Mouse (Mus musculus) heart, adult 2 months (tissue): ENCODE data around the gene Acot6. TPM values are rescaled to one million over a fixed set of nuclear protein-coding genes. Genes with fewer than 3 reads are reported as not detected.
"Not testable (repeated sequence)": the region's sequence is repeated elsewhere in the genome, so short reads cannot be mapped to it uniquely, and the experiment has no call there.

ENCODE experiments used
- DNase-seq, 2 experiments: peaks; one replicate each; pipeline ENCODE4 v3.0.0; 2021
- H3K27ac ChIP-seq: fragments of 200-600 bp; 2 replicates; pipeline ENCODE4 v1.8.1; 2022
- H3K27me3 ChIP-seq: fragments of 200-500 bp; 2 replicates; pipeline ENCODE4 v1.6.1; 2012; ENCODE audit warnings: mild to moderate bottlenecking, low read length, inconsistent platforms, mixed read lengths; ENCODE audit not compliant: control insufficient read depth, insufficient read depth
- H3K36me3 ChIP-seq: fragments of 200-500 bp; 2 replicates; pipeline ENCODE4 v1.6.1; 2012; ENCODE audit warnings: low read length, inconsistent platforms; ENCODE audit not compliant: control insufficient read depth, insufficient read depth
- H3K4me1 ChIP-seq: fragments of 200-500 bp; 2 replicates; pipeline ENCODE4 v1.6.1; 2011; ENCODE audit warnings: low read length; ENCODE audit not compliant: control insufficient read depth, insufficient read depth
- H3K4me3 ChIP-seq: fragments of 200-600 bp; 2 replicates; pipeline ENCODE4 v1.8.1; 2022
- H3K79me2 ChIP-seq: fragments of 200-500 bp; replicated peaks from 2 replicates; pipeline ENCODE4 v1.6.1; 2012; ENCODE audit warnings: mild to moderate bottlenecking, inconsistent platforms, low read length, moderate library complexity, mixed read lengths; ENCODE audit not compliant: control insufficient read depth, insufficient read depth
- H3K9ac ChIP-seq: fragments of 200-500 bp; 2 replicates; pipeline ENCODE4 v1.6.1; 2012; ENCODE audit warnings: low read depth, mild to moderate bottlenecking, control low read depth, inconsistent platforms, low read length, mixed read lengths
- CTCF ChIP-seq: fragments of 200-600 bp; IDR thresholded peaks from 2 replicates; pipeline ENCODE4 v1.8.1; 2022; ENCODE audit warnings: antibody characterized with exemption, mild to moderate bottlenecking, moderate library complexity
- EP300 ChIP-seq: fragments of 200-500 bp; IDR thresholded peaks from 2 replicates; pipeline ENCODE4 v1.6.1; 2011; ENCODE audit warnings: low read depth, low read length, control low read depth; ENCODE audit not compliant: insufficient read depth
- POLR2A ChIP-seq: fragments of 200-500 bp; IDR thresholded peaks from 2 replicates; pipeline ENCODE4 v1.6.1; 2011; ENCODE audit warnings: mild to moderate bottlenecking, low read depth, low read length, control low read depth; ENCODE audit not compliant: insufficient read depth
- WGBS: fragments of 180-500 bp; shearing (Covaris S2); methylation state at CpG from one replicate; pipeline ENCODE4 v1.1.7; 2018; 5-methylcytosine and 5-hydroxymethylcytosine counted together
- intact Hi-C: fragments of 180-260 bp; cut with DNase I; formaldehyde crosslinking; loops from one replicate; pipeline ENCODE4 v1.15.1; 2025
- polyA plus RNA-seq: library from polyadenylated mRNA; depleted of rRNA; stranded (reverse); fragments of >200 nt; gene quantifications from 2 replicates; pipeline ENCODE4 v1.2.3, GENCODE M21; 2012
- total RNA-seq, 2 experiments: library from RNA; stranded (reverse); gene quantifications; 2 replicates each; pipeline ENCODE4 v1.2.3; 2021

The Acot6 gene
- total and polyA plus RNA-seq, 3 experiments, result 1.5 to 2.2 (median 2.2) TPM

GRCm38 (mm10) chr12:84084581-84084980, 15.9 kb upstream of the Acot6 start:
- intact Hi-C loops, result no loop called here
- Histone ChIP-seq H3K79me2 (no peaks in the 10 kb centered on the region), H3K36me3 (no peaks in the 10 kb centered on the region), H3K4me1 (no peaks in the 10 kb centered on the region), H3K27ac (no peak overlapping the region), H3K27me3 (no peaks in the 10 kb centered on the region), H3K9ac (no peak overlapping the region), H3K4me3 (no peak overlapping the region)
- TF ChIP-seq EP300 (no peak), CTCF (no peak), POLR2A (no peak)
- 38% methylated on average over 4 of the region's 4 CpGs for WGBS
- DNase-seq, result no peak

DNA sequence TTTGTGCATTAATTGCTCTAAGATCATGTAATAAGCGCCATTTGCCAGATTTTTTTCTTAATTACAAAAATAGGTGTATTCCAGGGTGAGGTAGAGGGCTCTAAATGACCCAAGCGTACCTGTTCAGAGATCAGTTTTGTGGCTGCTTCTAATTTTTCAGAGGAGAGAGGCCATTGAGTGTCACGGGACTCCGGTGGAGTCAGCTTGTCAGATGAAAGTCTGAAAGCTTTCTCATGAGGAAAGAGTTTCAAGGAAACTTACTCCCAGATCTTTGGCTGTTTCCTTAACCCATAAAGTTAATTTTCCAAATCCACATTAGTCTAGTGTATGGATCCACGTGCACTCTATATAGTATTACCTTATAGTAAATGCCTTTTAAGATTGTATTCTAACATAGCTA, 5.8 kb upstream of the Acot6 start:
- H3K27me3 ChIP-seq, result not testable (repeated sequence)

DNA sequence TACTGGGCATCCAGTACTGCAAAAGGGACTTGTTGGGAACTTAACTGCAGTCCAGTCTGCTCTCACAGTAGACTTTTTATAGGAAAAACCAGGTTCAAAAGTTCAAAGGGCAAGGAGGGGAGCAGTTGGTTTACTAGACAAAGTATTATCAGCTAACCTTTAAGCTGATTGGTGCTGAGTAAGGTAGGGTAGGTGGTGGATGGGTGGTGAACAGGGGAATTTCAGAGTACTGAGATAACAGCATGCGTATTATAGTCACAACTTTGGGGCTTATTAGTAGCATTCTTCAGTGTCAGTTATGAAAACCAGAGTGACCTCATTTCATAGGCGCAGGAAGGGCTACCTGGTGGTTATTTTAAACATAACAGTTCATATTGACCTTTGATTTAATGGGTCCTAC, 849 bp upstream of the Acot6 start:
- no peak overlapping the region for H3K27ac ChIP-seq
- H3K36me3 ChIP-seq, result no peaks in the 10 kb centered on the region
- no peak overlapping the region for H3K4me3 ChIP-seq
- DNase-seq, result no peak
- no peaks in the 10 kb centered on the region for H3K27me3 ChIP-seq
- no peak for TF ChIP-seq EP300
- WGBS, result 99% methylated on average over 2 of the region's 2 CpGs
- H3K4me1 ChIP-seq, result no peaks in the 10 kb centered on the region; the same call in 1 of the 2 replicates
- no peak overlapping the region for H3K9ac ChIP-seq
- intact Hi-C loops, result no loop called here
- no peaks in the 10 kb centered on the region for H3K79me2 ChIP-seq

More for the DNA sequence above, 5.8 kb upstream of the Acot6 start:
- H3K9ac ChIP-seq, intact Hi-C loops, H3K27ac ChIP-seq, H3K36me3 ChIP-seq, H3K79me2 ChIP-seq, DNase-seq, H3K4me1 ChIP-seq, H3K4me3 ChIP-seq: not testable (repeated sequence)
- WGBS, result 89% methylated on average over 5 of the region's 5 CpGs

- WGBS, result 75% methylated on average over 1 of the region's 1 CpGs
- DNase-seq, result no peak
- no peak overlapping the region for H3K27ac ChIP-seq
- no peaks in the 10 kb centered on the region for H3K27me3 ChIP-seq
- no peak overlapping the region for H3K4me3 ChIP-seq
- no peaks in the 10 kb centered on the region; the same call in 1 of the 2 replicates for H3K4me1 ChIP-seq
- intact Hi-C loops, result no loop called here
- no peak for TF ChIP-seq CTCF
- TF ChIP-seq POLR2A, result no peak
- TF ChIP-seq EP300, result no peak
- no peak overlapping the region for H3K9ac ChIP-seq
- no peaks in the 10 kb centered on the region for H3K79me2 ChIP-seq
- no peaks in the 10 kb centered on the region for H3K36me3 ChIP-seq
Observed at GRCm38 (mm10) chr12:84100071-84100470, 383 bp upstream of the Acot6 start.

- peak overlapping the region; percentile 76 for H3K9ac ChIP-seq
- intact Hi-C loops, result no loop called here
- no peak overlapping the region for H3K27ac ChIP-seq
- H3K4me1 ChIP-seq, result no peaks in the 10 kb centered on the region; the same call in 1 of the 2 replicates
- WGBS, result 68% methylated on average over 2 of the region's 2 CpGs
- DNase-seq, result no peak
- H3K4me3 ChIP-seq, result peak overlapping the region; percentile 56
- H3K27me3 ChIP-seq, result no peaks in the 10 kb centered on the region
- no peaks in the 10 kb centered on the region for H3K79me2 ChIP-seq
- TF ChIP-seq POLR2A (no peak), EP300 (no peak), CTCF (no peak)
- H3K36me3 ChIP-seq, result no peaks in the 10 kb centered on the region
Observed at GRCm38 (mm10) chr12:84101493-84101845, 1.0 kb downstream of the Acot6 start.

DNA sequence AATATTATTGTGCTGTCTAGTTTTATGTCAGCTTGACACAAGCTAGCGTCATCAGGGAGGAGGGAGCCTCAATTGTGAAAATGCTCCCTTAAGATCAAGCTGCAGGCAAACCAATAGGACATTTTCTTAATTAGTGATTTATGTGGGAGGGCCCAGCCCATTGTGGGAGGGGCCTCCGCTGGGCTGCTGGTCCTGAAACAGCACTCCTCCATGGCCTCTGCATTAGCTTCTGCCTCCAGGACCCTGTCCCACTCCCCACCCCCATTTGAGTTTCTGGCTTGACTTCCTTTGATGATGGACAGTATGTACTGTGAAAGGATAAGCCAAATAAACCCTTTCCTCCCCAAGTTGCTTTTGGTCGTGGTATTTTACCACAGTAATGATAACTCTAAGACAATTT, 6.6 kb downstream of the Acot6 start:
- Histone ChIP-seq H3K27ac (no peak overlapping the region), H3K79me2 (no peaks in the 10 kb centered on the region), H3K4me1 (no peaks in the 10 kb centered on the region), H3K4me3 (no peak overlapping the region), H3K27me3 (no peaks in the 10 kb centered on the region), H3K36me3 (no peaks in the 10 kb centered on the region), H3K9ac (no peak overlapping the region)
- intact Hi-C loops, result no loop called here
- TF ChIP-seq EP300 (no peak), POLR2A (no peak), CTCF (no peak)
- DNase-seq, result no peak
- WGBS, result 87% methylated on average over 3 of the region's 3 CpGs

DNA sequence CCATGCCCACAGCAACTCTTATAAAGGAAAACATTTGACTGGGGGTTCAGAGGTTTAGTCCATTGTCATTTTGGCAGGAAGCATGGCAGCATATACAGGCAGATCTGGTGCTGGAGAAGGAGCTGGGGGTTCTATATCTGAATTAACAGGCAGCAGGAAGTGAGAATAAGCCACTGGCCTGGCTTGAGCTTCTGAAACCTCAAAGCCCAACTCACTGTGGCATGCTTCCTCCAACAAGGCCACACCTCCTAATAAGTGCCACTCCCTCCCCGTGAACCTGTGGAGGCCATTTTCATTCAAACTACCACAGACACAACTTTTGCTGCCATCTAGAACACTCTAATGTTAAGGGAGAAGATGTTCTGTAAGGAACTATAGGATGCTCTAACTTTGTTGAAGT, 7.2 kb downstream of the Acot6 start:
- 72% methylated on average over 1 of the region's 1 CpGs for WGBS
- H3K27me3 ChIP-seq, result no peaks in the 10 kb centered on the region
- H3K27ac ChIP-seq, result no peak overlapping the region
- H3K36me3 ChIP-seq, result no peaks in the 10 kb centered on the region
- H3K9ac ChIP-seq, result no peak overlapping the region
- H3K4me1 ChIP-seq, result no peaks in the 10 kb centered on the region
- TF ChIP-seq CTCF (no peak), EP300 (no peak), POLR2A (no peak)
- intact Hi-C loops, result no loop called here
- DNase-seq, result no peak
- no peaks in the 10 kb centered on the region for H3K79me2 ChIP-seq
- H3K4me3 ChIP-seq, result no peak overlapping the region
